Mouse (Mus musculus) granulocyte monocyte progenitor cell, adult 5-6 weeks (primary cell): Measurements from ENCODE around the gene 6820408C15Rik. TPM values are rescaled to one million over a fixed set of nuclear protein-coding genes. Genes with fewer than 3 reads are reported as not detected.
"Not testable (repeated sequence)": the region's sequence is repeated elsewhere in the genome, so short reads cannot be mapped to it uniquely, and the experiment has no call there.

Experiments used
- ATAC-seq: replicated peaks from 2 replicates; pipeline ENCODE4 v1.8.0; 2016; ENCODE audit warnings: mild to moderate bottlenecking, moderate TSS enrichment, inconsistent platforms; ENCODE audit not compliant: poor library complexity, severe bottlenecking
- total RNA-seq, 2 experiments: library from RNA; stranded (forward) in 1 of 2; stranded (reverse) in 1 of 2; fragments of 200-712, 200-1000 nt in 1 of 2; fragments of >200 nt in 1 of 2; fragmentation: Nextera tagmentation in 1 of 2; gene quantifications; 2 replicates each; pipeline ENCODE4 v1.2.3; 2014 to 2017

6820408C15Rik gene
- total RNA-seq, 2 experiments from 2014 or later: 0.75 TPM; not detected in 1

DNA sequence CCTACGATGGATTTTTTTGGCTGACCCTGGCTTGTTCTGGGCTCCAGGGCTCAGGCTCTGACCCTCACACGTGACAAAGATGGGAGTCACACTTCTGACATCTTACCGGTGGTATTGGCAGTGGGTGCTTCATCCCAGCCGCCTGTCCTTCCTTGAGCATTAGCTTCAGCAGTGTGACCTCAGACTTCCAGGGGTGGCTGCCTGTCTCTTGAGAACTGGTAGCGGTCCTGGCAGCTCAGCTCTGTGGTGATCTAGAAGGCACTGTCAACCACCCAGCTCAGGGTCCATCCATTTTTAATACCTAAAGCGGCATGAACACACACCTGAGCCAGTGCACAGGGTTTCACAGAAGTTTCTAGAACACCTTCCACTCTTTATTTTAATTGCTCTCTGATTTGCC lies 5.6 kb upstream of the 6820408C15Rik start:
- ATAC-seq: no peak

- ATAC-seq: no peak
Observed at GRCm38 (mm10) chr2:152410971-152411371, 4.4 kb upstream of the 6820408C15Rik start.

DNA sequence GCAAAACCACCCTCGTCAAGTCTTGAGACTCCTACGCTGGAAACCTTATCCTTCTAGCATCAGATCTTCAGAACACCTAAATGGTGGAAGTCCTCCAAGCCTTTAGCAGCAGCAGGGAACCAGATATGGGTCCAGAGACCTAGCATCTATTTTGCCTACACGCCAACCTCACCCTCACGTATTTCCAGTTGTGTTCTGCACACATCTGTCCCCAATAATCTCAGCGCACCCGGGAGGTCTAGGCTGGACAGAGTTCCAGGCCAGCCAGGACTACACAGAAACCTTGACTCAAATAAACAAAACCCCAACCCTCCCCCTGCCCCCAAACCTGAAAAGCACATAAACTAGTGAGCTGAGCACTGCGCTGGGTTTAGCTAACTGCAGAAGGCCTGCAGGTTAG lies 3.9 kb upstream of the 6820408C15Rik start:
- no peak for ATAC-seq

DNA sequence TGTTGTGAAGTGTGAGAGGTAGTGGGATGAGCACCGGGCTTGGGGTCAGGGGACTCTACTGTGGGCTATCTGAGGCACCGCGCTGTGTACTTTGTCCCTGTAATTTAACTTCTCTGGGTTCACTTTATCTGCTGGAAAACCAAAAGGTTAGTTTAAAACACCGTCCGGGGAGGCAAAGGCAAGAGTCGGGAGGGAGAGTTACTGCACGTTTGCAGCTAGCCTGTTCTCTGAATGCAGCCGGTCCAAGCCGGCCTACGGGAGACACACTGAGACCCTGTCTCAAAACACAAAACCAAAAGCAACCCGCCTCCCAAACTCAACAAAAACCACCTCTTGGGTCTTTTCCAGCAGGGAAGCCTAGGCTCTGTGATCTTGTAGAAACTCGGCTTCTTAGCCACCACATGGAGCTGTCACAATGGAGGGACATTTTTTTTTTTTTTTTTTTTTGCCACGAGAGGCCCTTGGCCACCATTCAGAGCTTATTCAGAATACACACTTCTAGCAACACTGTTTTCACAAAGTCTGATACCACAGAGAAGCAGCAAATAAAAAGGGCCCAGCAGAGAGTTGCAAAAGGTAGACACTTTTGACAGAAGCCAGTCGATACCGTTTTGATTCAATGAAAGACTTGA lies 2.7 kb upstream of the 6820408C15Rik start:
- no peak for ATAC-seq

DNA sequence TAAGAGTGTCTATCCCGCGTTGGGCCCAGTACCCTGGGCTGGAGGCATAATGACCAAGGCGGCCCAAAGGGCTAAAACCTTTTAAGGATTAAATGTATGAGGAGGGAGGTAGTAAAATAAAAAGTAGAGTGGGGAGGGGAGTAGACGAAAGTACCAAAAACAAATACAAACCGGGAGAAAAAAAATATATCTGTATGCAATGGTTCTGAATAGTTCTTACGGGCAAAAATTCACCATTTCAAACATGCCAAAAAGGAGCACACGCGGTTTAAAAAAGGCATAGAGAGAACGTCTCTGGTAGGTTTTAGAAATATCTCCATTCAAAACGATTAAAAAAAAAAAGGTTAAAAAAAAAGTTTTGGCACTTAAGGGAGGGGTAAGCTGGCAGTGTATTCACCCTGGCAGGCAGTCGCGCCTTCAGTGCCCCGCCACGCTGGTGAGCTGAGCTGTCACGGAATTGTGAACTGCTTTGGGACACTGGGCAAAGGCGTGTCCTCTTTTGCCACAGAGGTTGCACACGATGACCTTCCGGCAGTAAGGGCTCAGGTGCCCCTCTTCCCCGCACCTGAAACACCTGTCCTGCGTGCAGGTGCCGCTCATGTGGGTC lies 2.1 kb upstream of the 6820408C15Rik start:
- ATAC-seq: no peak

GRCm38 (mm10) chr2:152413765-152414584 lies 1.4 kb upstream of the 6820408C15Rik start:
- peak; percentile 47 for ATAC-seq

- peak; percentile 90 for ATAC-seq
Observed at GRCm38 (mm10) chr2:152414591-152415165, 709 bp upstream of the 6820408C15Rik start, which contains the start of gene Zcchc3. Zcchc3 (minus strand) TSS chr2:152415027.

DNA sequence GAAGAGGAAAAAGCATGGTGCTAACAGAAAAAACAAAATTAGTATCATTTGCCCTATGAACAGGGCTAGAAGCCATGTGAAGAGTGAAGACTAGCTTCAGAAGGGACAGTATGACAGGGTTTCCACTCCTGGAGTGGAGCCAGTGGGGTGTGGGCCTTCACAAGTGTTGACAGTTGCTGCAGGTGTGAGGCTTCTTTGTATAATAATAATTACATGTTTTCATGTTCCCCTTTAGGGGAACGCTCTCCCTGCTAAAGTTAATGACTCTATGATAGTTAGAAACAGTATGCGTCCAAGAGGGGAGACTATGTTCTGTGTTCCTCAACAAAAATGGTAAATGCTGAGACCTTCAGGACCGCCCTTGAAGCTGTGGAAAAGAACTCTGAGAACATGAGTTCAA lies 399 bp downstream of the 6820408C15Rik start:
- no peak for ATAC-seq

DNA sequence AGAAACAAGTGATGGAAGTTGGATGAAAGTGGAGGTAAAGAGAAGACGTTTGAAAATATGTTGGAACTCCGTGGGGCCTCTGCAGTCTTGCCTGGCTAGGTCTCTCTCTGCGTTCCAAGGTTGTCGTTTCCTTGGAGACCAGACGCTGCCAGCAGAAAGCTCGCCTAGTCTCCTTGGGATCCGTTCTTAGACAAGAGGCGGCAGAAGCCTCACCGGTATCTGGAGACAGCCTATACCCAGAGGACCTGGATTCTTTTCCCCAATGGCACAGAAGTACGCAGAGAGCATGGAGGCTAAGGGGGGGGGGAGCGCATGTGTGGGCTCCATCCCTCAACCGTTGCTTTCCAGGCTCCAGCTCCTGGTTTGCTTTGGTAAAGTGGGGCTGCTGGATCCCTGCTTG lies 12.1 kb downstream of the 6820408C15Rik start:
- no peak for ATAC-seq

GRCm38 (mm10) chr2:152428481-152428880 lies 13.1 kb downstream of the 6820408C15Rik start:
- ATAC-seq: not testable (repeated sequence)

GRCm38 (mm10) chr2:152436405-152436901 lies 21.1 kb downstream of the 6820408C15Rik start:
- ATAC-seq: no peak

DNA sequence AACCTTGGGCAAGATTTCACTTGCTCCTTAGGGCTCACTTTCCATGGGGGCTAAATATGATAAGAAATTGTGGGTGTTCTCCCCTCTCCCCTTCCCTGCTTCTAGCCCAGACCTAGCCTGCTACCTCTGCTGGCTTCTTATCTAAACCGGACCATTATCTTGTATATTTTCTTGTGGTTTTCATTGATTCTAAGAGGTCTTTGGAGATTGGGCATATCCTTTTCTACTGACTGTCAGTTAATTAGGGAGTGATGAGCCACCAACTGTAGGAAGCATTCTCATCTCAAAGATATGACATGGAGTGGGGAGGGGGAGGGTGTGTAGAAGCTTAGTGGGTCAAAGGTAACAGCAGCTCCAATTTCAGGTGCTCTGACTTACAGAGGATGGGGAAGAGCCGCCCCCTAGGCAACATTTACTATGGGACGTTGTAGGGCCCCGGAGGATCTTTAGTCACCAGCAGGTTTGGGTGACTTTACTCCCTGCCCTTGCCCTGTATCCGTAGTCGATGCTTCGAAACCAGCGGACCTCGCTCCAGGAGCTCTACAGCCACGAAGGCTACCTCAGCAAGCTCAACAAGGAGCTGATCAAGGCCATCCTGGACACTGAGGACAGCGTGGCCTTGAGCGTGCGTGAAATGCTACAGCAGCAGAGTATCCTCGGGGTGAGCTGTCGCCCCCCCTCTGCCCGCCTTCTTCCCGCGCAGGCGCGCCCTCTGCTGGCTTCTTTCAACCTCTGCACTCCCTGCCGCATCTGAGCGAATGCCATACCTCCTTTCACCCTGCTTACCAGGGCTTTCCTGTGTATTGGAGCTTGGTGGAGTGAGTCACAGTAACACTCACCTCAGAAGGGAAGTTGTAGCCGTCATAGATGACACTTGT lies 21.8 kb downstream of the 6820408C15Rik start:
- ATAC-seq: peak; percentile 95

DNA sequence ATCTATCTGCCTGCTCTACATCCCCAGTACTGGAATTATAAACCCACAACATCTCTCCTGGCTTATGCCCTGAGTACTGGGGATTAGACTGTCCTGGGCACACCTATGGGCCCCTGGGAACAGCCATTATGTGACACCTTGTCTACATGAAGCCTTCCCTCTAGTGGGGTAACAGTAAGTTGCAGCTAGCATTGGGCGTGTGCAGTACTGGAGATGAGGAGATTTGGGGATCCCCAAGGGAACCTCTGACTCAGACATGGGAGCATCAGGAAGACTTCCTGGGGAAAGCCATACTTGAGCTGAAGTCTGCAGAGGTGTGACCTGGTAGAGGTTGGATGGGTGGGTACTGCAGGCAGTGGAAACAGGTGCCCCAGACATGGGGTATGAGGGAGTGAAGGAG lies 23.6 kb downstream of the 6820408C15Rik start:
- ATAC-seq: no peak

- ATAC-seq: no peak
Observed at GRCm38 (mm10) chr2:152439833-152440232, 24.4 kb downstream of the 6820408C15Rik start.

- ATAC-seq: no peak
Observed at GRCm38 (mm10) chr2:152442322-152442721, 26.9 kb downstream of the 6820408C15Rik start.

GRCm38 (mm10) chr2:152443281-152443680 lies 27.9 kb downstream of the 6820408C15Rik start:
- no peak for ATAC-seq

- no peak for ATAC-seq
Observed at GRCm38 (mm10) chr2:152446642-152447041, 31.3 kb downstream of the 6820408C15Rik start.

- ATAC-seq: no peak
Observed at GRCm38 (mm10) chr2:152447461-152447860, 32.1 kb downstream of the 6820408C15Rik start.

DNA sequence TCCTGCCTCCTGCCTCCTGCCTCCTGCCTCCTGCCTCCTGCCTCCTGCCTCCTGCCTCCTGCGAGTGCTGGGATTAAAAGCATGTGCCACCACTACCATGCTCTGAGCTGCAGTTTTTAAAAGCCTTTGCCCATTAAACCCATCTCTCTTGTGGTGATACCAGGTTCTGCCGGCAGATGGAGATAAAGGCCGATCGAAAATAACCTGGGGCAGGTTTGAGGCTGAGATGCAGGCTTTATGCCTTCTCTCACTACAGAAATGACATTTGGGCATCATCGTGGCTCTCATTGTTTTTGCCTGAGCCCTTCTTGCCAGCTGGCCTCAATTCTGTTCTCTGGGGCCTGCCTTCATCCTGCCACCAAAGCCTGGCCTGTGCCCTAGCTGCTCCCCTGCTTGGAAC lies 34.9 kb downstream of the 6820408C15Rik start:
- ATAC-seq: peak; percentile 70
